ENCODE assay signal across 17 mouse cellular contexts in the genomic region with DNA sequence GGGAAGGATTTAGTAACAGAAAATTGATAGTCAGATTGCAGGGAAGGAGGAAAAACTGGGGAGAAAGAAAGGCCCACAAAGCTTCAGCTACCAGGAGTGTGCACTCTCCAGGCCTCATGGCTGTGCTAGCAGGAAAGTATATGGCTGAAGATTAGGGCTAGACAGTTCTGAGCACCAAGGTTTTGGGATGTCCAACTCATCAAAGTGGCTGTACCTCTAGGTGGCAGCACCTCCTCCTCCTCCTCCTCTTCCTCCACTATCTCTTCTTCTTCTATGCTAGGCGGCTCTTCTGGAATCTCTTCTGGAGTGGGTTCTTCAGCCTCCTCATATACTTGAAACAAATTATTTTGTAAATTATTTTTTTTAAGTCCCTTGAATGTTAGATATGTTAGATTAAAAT.
A peak's percentile ranks its signal among the peaks of the same experiment; 100 is the strongest.
DNase-seq lines count a peak whose midpoint lies in the region; ATAC-seq and TF ChIP-seq lines count a peak whose summit lies in the region.
"Had no signal": no experiment of that assay in that cellular context is flagged by ENCODE, and none has a peak within 500 bp of the region (broad histone marks: within the 10 kb centered on the region; RNA-seq: fewer than 3 reads in every experiment).

No protein-coding gene starts in this region.

- POLR2A ChIA-PET in Patski (lab: Charles Lee) = no interaction called here

- no peak for TF ChIP-seq POLR2A in myocyte (IDR thresholded peaks at IDR 0.05; ENCODE audit: insufficient read length, low read depth)

- H3ac ChIP-seq in myocyte (ENCODE audit: control insufficient read depth, insufficient read length) = no peak overlapping the region

- CTCF ChIA-PET in Patski (lab: Charles Lee) = no interaction called here

- no peaks in the 10 kb centered on the region for H3K9me3 ChIP-seq in heart, postnatal 0 days (replicated peaks; ENCODE audit: control insufficient read depth, low read length)
- no peaks in the 10 kb centered on the region for H3K9me3 ChIP-seq in lung, postnatal 0 days (ENCODE audit: low read length)
- H3K9me3 ChIP-seq: limb, embryonic 12.5 days had no signal

- no peak for ATAC-seq in heart, postnatal 0 days (ENCODE audit: insufficient read depth, low read depth)
- no peak for ATAC-seq in lung, postnatal 0 days
- ATAC-seq in Patski = no peak
- no peak for ATAC-seq in granulocyte monocyte progenitor cell, adult 5-6 weeks (replicated peaks; ENCODE audit: poor library complexity, severe bottlenecking)
- ATAC-seq: intestine, embryonic 16.5 days had no signal

- no peak overlapping the region for H3K4me3 ChIP-seq in heart, postnatal 0 days (ENCODE audit: low read depth, low read length)
- H3K4me3 ChIP-seq in lung, postnatal 0 days (ENCODE audit: low read depth, low read length) = no peak overlapping the region
- H3K4me3 ChIP-seq in myocyte = no peak overlapping the region
- H3K4me3 ChIP-seq: erythroblast, embryonic 14.5 days; limb, embryonic 12.5 days had no signal

- no peaks in the 10 kb centered on the region for H3K79me2 ChIP-seq in myocyte (ENCODE audit: control insufficient read depth, insufficient read depth)

- peaks cover 84% of the 10 kb centered on the region for H3K36me3 ChIP-seq in heart, postnatal 0 days (replicated peaks; ENCODE audit: control insufficient read depth, insufficient read depth, low read length)
- no peaks in the 10 kb centered on the region for H3K36me3 ChIP-seq in lung, postnatal 0 days (ENCODE audit: insufficient read depth, low read length)
- H3K36me3 ChIP-seq in myocyte (ENCODE audit: control insufficient read depth, insufficient read depth) = peaks cover 64% of the 10 kb centered on the region
- H3K36me3 ChIP-seq: limb, embryonic 12.5 days had no signal

- H3K9ac ChIP-seq in heart, postnatal 0 days (replicated peaks; ENCODE audit: low read depth, low read length) = no peak overlapping the region
- no peak overlapping the region for H3K9ac ChIP-seq in lung, postnatal 0 days (replicated peaks; ENCODE audit: low read depth)
- H3K9ac ChIP-seq: limb, embryonic 12.5 days had no signal

- DNase-seq in heart, postnatal 0 days (ENCODE audit: low spot score) = no peak
- DNase-seq in heart, postnatal 25 days (ENCODE audit: low spot score) = no peak
- DNase-seq in lung, postnatal 0 days (ENCODE audit: low spot score) = no peak
- DNase-seq in lung, adult 18-20 months = no peak
- no peak for DNase-seq in Patski (ENCODE audit: low read depth, low spot score)
- DNase-seq in urinary bladder, postnatal 4 days (ENCODE audit: low spot score in 2 of 2) = no peak
- DNase-seq: cerebellum, adult 11 months; heart, postnatal 36 days; kidney, postnatal 25 days; right cerebral cortex, postnatal 25 days; thymus, adult 2 months had no signal

- no peaks in the 10 kb centered on the region for H3K27me3 ChIP-seq in heart, postnatal 0 days (ENCODE audit: control insufficient read depth, insufficient read depth, low read length)
- no peaks in the 10 kb centered on the region for H3K27me3 ChIP-seq in lung, postnatal 0 days (replicated peaks; ENCODE audit: insufficient read depth, low read length)
- H3K27me3 ChIP-seq in Patski = peaks cover 31% of the 10 kb centered on the region
- no peaks in the 10 kb centered on the region for H3K27me3 ChIP-seq in myocyte (ENCODE audit: control insufficient read depth, insufficient read depth, insufficient read length)
- H3K27me3 ChIP-seq: limb, embryonic 12.5 days had no signal

- H3K4me1 ChIP-seq in heart, postnatal 0 days (ENCODE audit: control insufficient read depth, insufficient read depth) = no peaks in the 10 kb centered on the region
- no peaks in the 10 kb centered on the region for H3K4me1 ChIP-seq in lung, postnatal 0 days (ENCODE audit: insufficient read depth, low read depth, low read length)
- H3K4me1 ChIP-seq: limb, embryonic 12.5 days had no signal

- TF ChIP-seq CTCF in heart, postnatal 0 days (IDR thresholded peaks at IDR 0.05; ENCODE audit: low read depth) = peak; percentile 26
- TF ChIP-seq CTCF in lung, postnatal 0 days (IDR thresholded peaks at IDR 0.05) = 0 out of 2 replicates have a peak, but pooled peaks have one; percentile 13
- peak; percentile 28 for TF ChIP-seq CTCF in Patski (IDR thresholded peaks at IDR 0.05)

- TF ChIP-seq EP300 in heart, postnatal 0 days (IDR thresholded peaks at IDR 0.05; ENCODE audit: low read depth) = no peak
- TF ChIP-seq EP300 in lung, postnatal 0 days (IDR thresholded peaks at IDR 0.05) = no peak

- H3K4me2 ChIP-seq in heart, postnatal 0 days (ENCODE audit: low read depth, low read length) = no peak overlapping the region
- H3K4me2 ChIP-seq in lung, postnatal 0 days (replicated peaks; ENCODE audit: low read depth, low read length) = no peak overlapping the region
- H3K4me2 ChIP-seq in myocyte (ENCODE audit: low read depth) = no peak overlapping the region
- H3K4me2 ChIP-seq: limb, embryonic 12.5 days; midbrain, embryonic 11.5 days had no signal

- in situ Hi-C loops in Patski (cut with MboI; ENCODE audit: low pct_unique_long_range_greater_than_20kb) = no loop called here

- WGBS in heart, postnatal 0 days = 17% methylated on average over 1 of the region's 1 CpGs
- 82% methylated on average over 1 of the region's 1 CpGs for whole genome bisulfite sequencing in lung, postnatal 0 days

- intact Hi-C loops in heart, postnatal 25 days (cut with DNase I) = no loop called here

- H3K27ac ChIP-seq in heart, postnatal 0 days (ENCODE audit: low read depth) = no peak overlapping the region
- no peak overlapping the region for H3K27ac ChIP-seq in lung, postnatal 0 days (ENCODE audit: low read length)
- H3K27ac ChIP-seq: limb, embryonic 12.5 days had no signal

TF ChIP-seq in myocyte, 11 proteins besides CTCF, POLR2A, EP300 and RAD21:
- TF ChIP-seq POLR2AphosphoS2 (IDR thresholded peaks at IDR 0.05; ENCODE audit: insufficient read length, low read depth) = peak; percentile 25
- TF ChIP-seq MYOG (IDR thresholded peaks at IDR 0.05; ENCODE audit: control insufficient read depth in 1 of 3, insufficient read depth in 1 of 3, insufficient read length in 2 of 3, low read depth in 2 of 3) = no peak
